Mouse (Mus musculus) E14TG2a.4 (cell line): ENCODE measurements around the gene Ess2.

Experiments used
- CTCF ChIP-seq: conservative IDR thresholded peaks from 2 replicates; pipeline ENCODE4 v1.5.1; 2014; ENCODE audit warnings: low read length
- NANOG ChIP-seq: IDR thresholded peaks from 2 replicates; pipeline ENCODE4 v1.6.1; 2014; ENCODE audit warnings: borderline replicate concordance, low read length, mixed read lengths
- POU5F1 ChIP-seq: IDR thresholded peaks from 2 replicates; pipeline ENCODE4 v1.6.1; 2014; ENCODE audit warnings: low read length, borderline replicate concordance

- TF ChIP-seq CTCF (no peak), NANOG (no peak), POU5F1 (no peak)
These were observed 19.6 kb downstream of the Ess2 start, which contains the start of gene Gm20518 for GRCm38 (mm10) chr16:17891567-17891959.
